Mouse (Mus musculus): ENCODE data around the gene Sstr4.

Sstr4 gene

DNA sequence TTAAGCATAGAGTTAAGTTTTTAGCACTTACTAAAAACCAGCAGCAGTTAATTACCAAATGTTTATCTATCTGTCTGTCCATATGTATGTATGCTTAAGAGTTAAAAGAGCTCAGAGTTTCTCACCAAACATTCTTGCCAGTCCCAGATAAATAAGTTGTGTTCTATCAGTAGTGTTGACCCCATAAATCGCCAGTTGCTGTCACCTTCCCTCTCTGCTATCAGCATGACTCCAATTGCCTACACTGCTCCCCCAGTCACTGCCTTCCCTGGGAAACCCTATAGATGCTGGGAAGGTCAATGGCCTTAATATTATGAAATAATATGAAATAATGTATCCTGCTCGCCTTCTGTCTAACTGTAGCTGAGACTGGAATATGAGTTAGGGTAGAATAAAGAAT lies 37.2 kb downstream of the Sstr4 start:
- DNase-seq = no peak

DNA sequence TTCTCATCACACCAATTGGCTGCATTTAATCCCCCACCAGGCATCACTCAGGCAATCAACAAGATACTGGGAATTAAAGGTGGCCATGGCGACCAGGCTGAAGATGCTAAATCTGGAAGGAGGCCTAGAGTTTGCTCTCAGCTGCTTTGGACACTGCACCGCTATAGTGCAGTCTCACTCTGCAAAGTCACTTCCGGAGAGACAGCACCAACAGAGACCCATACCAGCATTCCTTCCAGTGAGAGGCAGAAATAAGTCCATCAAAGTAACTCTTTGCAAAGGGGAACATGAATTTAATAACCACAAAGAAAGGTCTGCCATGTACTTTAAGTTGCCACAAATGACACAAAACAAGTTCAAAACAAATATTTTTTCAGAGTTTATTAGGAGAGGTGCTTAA lies 41.1 kb downstream of the Sstr4 start:
- no peak for DNase-seq

DNA sequence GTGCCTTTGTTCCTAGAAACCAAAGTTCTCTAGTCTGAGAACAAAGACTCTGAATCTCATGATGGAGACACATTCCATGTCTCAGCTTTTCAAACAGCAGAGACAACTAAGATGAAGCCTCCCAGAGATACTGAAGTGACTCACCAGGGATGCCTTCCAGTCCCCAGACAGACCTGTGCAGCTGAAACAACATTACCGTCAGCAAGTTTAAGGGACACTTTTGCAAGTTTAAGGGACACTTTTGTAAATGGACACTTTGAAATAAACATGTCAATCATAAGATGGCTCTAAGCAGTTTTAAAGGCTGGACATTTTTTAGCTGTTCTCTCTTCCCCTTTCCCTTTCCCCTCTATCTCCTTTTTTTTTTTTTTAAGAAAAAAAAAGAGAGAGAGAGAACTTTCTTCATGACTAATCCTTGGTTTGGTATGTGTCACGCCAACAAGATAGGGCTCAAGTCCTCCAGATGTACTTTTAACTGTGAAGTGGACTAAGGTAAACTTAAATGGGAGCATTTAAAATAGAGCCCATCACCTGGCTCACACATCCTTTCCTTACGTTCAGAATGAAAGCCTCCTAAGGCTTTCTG lies 44.6 kb downstream of the Sstr4 start:
- no peak for DNase-seq

DNA sequence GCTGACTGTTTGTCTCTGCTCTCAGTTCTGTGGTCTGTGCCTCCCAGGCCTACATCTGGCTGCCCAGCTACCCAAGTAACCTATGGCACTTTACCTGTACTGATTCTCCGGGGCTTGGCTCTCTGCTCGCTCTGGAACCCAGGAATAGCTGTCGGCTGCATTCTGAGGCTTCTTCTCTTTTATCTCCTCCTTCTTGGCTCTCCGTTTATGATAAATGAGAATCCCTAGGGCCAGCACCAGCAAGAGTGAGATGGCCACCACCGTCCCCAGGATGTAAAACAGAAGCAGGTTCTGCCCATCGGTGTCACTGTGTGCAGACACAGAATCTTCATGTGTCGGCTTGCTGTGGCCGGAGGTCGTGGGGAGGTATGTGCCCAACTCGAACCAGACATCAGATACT lies 46.3 kb downstream of the Sstr4 start:
- DNase-seq = no peak

DNA sequence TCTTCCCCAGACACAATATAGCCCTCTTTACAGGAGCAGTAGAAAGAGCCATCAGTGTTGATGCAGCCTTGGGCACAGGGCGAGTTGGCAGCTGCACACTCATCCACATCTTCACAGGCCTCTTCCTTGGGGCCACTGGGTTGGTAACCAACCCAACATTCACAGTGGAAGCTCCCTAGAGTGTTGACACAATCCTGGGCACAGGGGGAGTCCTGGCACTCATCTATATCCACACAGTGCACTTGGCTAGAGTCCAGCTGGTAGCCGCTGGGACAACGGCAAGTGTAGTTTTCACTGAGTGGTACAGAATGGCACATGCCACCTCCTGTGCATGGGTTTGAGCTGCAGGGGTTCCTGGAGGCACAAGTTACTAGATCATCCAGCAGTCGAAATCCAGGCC lies 47.0 kb downstream of the Sstr4 start:
- DNase-seq = no peak

DNA sequence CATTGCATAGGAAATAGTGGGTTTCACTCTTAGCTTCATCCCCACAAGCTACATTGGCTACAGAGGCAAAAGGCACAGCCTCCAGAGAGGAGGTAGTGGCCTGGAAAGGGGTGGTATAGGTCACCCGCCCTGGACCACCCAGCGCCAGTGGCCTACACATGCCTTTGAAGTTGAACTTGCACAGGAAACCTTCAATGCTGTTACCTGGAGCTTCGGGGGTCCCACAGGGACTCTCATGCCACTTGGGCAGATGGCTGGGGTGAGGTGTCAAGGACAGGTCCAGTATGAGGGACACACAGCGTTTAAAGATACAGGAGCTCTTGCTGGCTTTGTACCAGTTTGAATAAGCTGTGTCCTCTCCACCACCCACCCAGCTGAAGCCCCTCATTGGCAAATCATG lies 47.6 kb downstream of the Sstr4 start:
- DNase-seq = no peak

DNA sequence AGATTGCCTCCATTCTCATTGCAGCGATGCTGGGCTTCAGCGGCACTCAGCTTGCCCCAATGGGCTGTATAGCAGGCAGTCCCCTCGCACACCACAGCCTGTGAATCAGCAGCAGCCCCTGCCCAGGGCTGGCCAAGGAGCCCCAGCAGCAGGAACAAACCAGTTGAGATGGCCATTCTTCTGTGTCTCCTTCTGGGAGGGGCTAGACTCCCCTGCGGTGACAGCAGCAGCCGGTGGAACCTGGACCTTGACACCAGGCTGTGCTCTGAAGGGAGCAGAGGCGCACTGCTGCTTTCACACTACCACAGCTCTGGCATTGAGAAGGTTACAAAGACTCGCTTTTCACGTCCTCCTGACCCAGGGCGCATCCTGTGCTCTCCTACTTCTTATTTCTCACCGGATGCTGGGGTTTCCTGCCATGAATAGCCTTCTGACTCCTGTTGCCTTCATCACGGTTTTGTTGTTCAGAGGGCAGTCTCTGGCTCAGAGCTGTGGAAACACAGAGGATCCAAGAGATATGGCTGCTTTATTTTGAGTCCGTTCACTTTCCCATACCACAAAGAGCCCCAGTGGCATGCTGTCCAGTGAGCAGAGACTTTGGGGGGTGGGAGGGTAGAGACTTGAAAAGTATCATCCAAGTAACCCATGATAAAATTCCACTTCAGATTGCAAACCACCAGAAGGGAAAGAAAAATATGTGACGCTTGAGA lies 48.3 kb downstream of the Sstr4 start, which contains the start of gene Cd93:
TSS of gene Cd93 (minus strand) at position 315 of the 710 bp plus-strand sequence.
- DNase-seq = no peak

DNA sequence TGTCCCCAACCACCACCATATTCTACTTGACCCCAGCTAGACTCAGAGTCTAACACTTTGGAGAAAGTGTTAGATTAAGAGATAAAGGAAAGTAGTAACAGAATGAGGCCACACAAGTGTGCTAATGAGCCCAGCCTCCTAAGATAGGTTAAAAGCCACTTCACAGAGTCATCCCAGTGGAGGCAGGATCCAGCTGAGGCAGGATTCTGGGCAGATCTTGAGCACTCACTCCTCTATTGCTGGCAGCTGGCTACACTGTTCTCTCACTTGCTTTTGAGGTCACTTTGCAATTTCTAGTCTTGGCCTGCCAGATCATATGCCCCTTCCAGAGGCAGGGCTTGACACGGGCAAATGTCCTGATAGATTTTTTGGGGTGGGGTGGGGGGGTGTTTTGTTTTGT lies 49.3 kb downstream of the Sstr4 start:
- DNase-seq = no peak

DNA sequence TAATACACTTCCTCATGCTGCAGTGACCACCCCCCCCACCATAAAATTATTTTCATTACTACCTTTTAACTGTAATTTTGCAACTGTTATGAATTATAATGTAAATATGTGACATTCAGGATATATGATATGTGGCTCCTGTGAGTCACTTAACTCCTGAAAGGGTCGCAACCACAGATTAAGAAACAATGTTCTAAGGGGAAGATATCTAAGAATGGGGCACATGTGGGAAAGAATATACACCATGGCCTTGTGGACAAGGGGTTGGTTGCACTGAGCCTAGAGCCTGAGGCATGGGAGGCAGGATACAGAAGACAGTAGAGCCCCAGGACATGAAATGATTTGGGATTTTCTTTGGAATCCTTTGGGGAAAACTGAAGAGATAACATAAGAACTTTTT lies 50.5 kb downstream of the Sstr4 start:
- no peak for DNase-seq

Data from right cerebral cortex, postnatal 14 days (tissue).